In the genomic region with DNA sequence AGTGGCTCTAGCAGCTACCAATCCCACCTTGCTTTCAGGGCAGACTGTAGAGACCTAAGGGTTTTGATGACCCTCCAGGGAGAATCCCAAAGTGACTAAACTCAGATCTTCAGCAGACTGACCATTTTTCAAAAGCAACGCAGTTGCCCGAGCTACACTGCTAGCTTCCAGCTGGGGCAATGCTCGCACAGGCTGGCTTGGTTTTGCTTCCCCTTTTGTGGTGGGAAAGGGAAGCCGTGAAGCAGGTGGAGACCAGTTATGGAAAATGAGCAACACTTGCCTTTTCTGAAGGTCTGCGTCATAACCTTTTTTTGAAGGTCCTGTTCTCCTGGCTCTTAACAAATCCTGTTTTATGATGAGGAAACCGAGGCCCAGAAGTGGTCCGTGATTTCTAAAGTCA, we compare ENCODE assay signal across 15 mouse cellular contexts.
DNase-seq lines count a peak whose midpoint lies in the region; ATAC-seq and TF ChIP-seq lines count a peak whose summit lies in the region.
"Had no signal": no experiment of that assay in that cellular context is flagged by ENCODE, and none has a peak within 500 bp of the region (broad histone marks: within the 10 kb centered on the region; RNA-seq: fewer than 3 reads in every experiment).

No protein-coding gene starts in this region.

- intact Hi-C loops in heart, adult 2 months (cut with DNase I), result no loop called here

- H3K79me2 ChIP-seq in heart, adult 2 months (replicated peaks; ENCODE audit: control insufficient read depth, insufficient read depth, low read length), result no peaks in the 10 kb centered on the region

- ATAC-seq in neural tube, embryonic 15.5 days (ENCODE audit: low FRiP score), result no peak
- ATAC-seq: forebrain, embryonic 16.5 days had no signal

- 72% methylated on average over 7 of the region's 7 CpGs for WGBS in heart, adult 2 months
- 87% methylated on average over 7 of the region's 7 CpGs for WGBS in neural tube, embryonic 15.5 days

- H3K27me3 ChIP-seq in heart, adult 2 months (ENCODE audit: control insufficient read depth, insufficient read depth, low read length), result no peaks in the 10 kb centered on the region
- no peaks in the 10 kb centered on the region for H3K27me3 ChIP-seq in splenic B cell, adult 2 months (ENCODE audit: control insufficient read depth, insufficient read depth, low read length, poor library complexity, severe bottlenecking)
- no peaks in the 10 kb centered on the region for H3K27me3 ChIP-seq in neural tube, embryonic 15.5 days (replicated peaks)
- H3K27me3 ChIP-seq: embryonic facial prominence, embryonic 15.5 days; hindbrain, embryonic 12.5 days; neural tube, embryonic 12.5 days had no signal

- no peak for TF ChIP-seq POLR2A in heart, adult 2 months (IDR thresholded peaks at IDR 0.05; ENCODE audit: insufficient read depth, low read depth, low read length)

- peak in 1 of 2 experiments; percentile 48 for DNase-seq in heart, adult 2 months
- no peak for DNase-seq in heart, postnatal 4 days
- DNase-seq in spleen, adult 12 weeks (ENCODE audit: low spot score), result peak; percentile 11
- DNase-seq in spleen, postnatal 14 days (ENCODE audit: low spot score in 2 of 2), result no peak
- peak; percentile 58 for DNase-seq in lung, postnatal 36 days
- DNase-seq in splenic B cell, adult 2 months (ENCODE audit: low read depth, low spot score), result peak; percentile 80
- DNase-seq in adrenal gland, postnatal 4 days (ENCODE audit: low spot score in 2 of 2), result no peak
- DNase-seq: cerebellum, postnatal 14 days; gastrocnemius, postnatal 25 days had no signal

- peak; percentile 67; the same call in 1 of the 2 replicates for TF ChIP-seq EP300 in heart, adult 2 months (IDR thresholded peaks at IDR 0.05; ENCODE audit: insufficient read depth, low read depth, low read length)

- H3K9me3 ChIP-seq in neural tube, embryonic 15.5 days (replicated peaks), result no peaks in the 10 kb centered on the region
- H3K9me3 ChIP-seq: embryonic facial prominence, embryonic 15.5 days; hindbrain, embryonic 12.5 days; neural tube, embryonic 12.5 days had no signal

- no peak overlapping the region for H3K9ac ChIP-seq in heart, adult 2 months (ENCODE audit: low read depth, low read length)
- no peak overlapping the region for H3K9ac ChIP-seq in neural tube, embryonic 15.5 days (replicated peaks)
- H3K9ac ChIP-seq: embryonic facial prominence, embryonic 15.5 days; hindbrain, embryonic 12.5 days; neural tube, embryonic 12.5 days had no signal

- TF ChIP-seq CTCF in heart, adult 2 months (IDR thresholded peaks at IDR 0.05), result no peak

- no peak overlapping the region for H3K4me2 ChIP-seq in neural tube, embryonic 15.5 days
- H3K4me2 ChIP-seq: embryonic facial prominence, embryonic 15.5 days; hindbrain, embryonic 12.5 days; neural tube, embryonic 12.5 days had no signal

- no peak overlapping the region for H3K27ac ChIP-seq in heart, adult 2 months
- H3K27ac ChIP-seq in neural tube, embryonic 15.5 days (replicated peaks), result no peak overlapping the region
- H3K27ac ChIP-seq: embryonic facial prominence, embryonic 15.5 days; hindbrain, embryonic 12.5 days; kidney, postnatal 0 days; neural tube, embryonic 12.5 days had no signal

- no peaks in the 10 kb centered on the region for H3K4me1 ChIP-seq in heart, adult 2 months (ENCODE audit: control insufficient read depth, insufficient read depth, low read length)
- H3K4me1 ChIP-seq in neural tube, embryonic 15.5 days, result no peaks in the 10 kb centered on the region
- H3K4me1 ChIP-seq: neural tube, embryonic 12.5 days had no signal

- H3K36me3 ChIP-seq in heart, adult 2 months (ENCODE audit: control insufficient read depth, insufficient read depth, low read length), result no peaks in the 10 kb centered on the region
- no peaks in the 10 kb centered on the region for H3K36me3 ChIP-seq in splenic B cell, adult 2 months (ENCODE audit: control insufficient read depth, insufficient read depth, low read length, poor library complexity, severe bottlenecking)
- H3K36me3 ChIP-seq in neural tube, embryonic 15.5 days, result no peaks in the 10 kb centered on the region
- H3K36me3 ChIP-seq: embryonic facial prominence, embryonic 15.5 days; hindbrain, embryonic 12.5 days; neural tube, embryonic 12.5 days had no signal

- no peak overlapping the region for H3K4me3 ChIP-seq in heart, adult 2 months
- H3K4me3 ChIP-seq in neural tube, embryonic 15.5 days (replicated peaks), result no peak overlapping the region
- H3K4me3 ChIP-seq: embryonic facial prominence, embryonic 15.5 days; hindbrain, embryonic 12.5 days; neural tube, embryonic 12.5 days had no signal

Comparison
In these comparisons a context has a peak if more than half of its experiments do, and no peak if none do; other contexts are left out.
1. DNase-seq: peak in spleen, adult 12 weeks (single experiment), lung, postnatal 36 days (single experiment) and splenic B cell, adult 2 months (single experiment); none in heart, postnatal 4 days (single experiment), spleen, postnatal 14 days (0 of 2) and adrenal gland, postnatal 4 days (0 of 2).